Mouse (Mus musculus): ENCODE measurements around the gene Mdm2.
A peak's percentile ranks its signal among the peaks of the same experiment; 100 is the strongest.
"Not testable (repeated sequence)": the region's sequence is repeated elsewhere in the genome, so short reads cannot be mapped to it uniquely, and the experiment has no call there.

Gene Mdm2

GRCm38 (mm10) chr10:117709930-117710603 lies 491 bp downstream of the Mdm2 start:
- peak; percentile 72 for DNase-seq

- no peak for DNase-seq
Observed at GRCm38 (mm10) chr10:117709326-117709830, 1.2 kb downstream of the Mdm2 start.

GRCm38 (mm10) chr10:117708856-117709255 lies 1.7 kb downstream of the Mdm2 start:
- no peak for DNase-seq

GRCm38 (mm10) chr10:117708376-117708775 lies 2.2 kb downstream of the Mdm2 start:
- DNase-seq: no peak

GRCm38 (mm10) chr10:117707114-117707838 lies 3.3 kb downstream of the Mdm2 start:
- no peak for DNase-seq

GRCm38 (mm10) chr10:117706440-117706839 lies 4.1 kb downstream of the Mdm2 start:
- no peak for DNase-seq

GRCm38 (mm10) chr10:117705806-117706205 lies 4.8 kb downstream of the Mdm2 start:
- DNase-seq: no peak

GRCm38 (mm10) chr10:117704964-117705335 lies 5.6 kb downstream of the Mdm2 start:
- no peak for DNase-seq

GRCm38 (mm10) chr10:117704314-117704963 lies 6.1 kb downstream of the Mdm2 start:
- DNase-seq: not testable (repeated sequence)

- DNase-seq: no peak
Observed at GRCm38 (mm10) chr10:117703506-117703905, 7.1 kb downstream of the Mdm2 start.

GRCm38 (mm10) chr10:117702024-117702833 lies 8.3 kb downstream of the Mdm2 start:
- no peak for DNase-seq

GRCm38 (mm10) chr10:117701034-117701829 lies 9.3 kb downstream of the Mdm2 start:
- no peak for DNase-seq

- DNase-seq: no peak
Observed at GRCm38 (mm10) chr10:117700450-117700849, 10.1 kb downstream of the Mdm2 start.

GRCm38 (mm10) chr10:117699914-117700313 lies 10.6 kb downstream of the Mdm2 start:
- no peak for DNase-seq

- DNase-seq: no peak
Observed at GRCm38 (mm10) chr10:117698313-117699138, 12.0 kb downstream of the Mdm2 start.

- DNase-seq: no peak
Observed at GRCm38 (mm10) chr10:117697561-117698115, 12.9 kb downstream of the Mdm2 start.

- DNase-seq: no peak
Observed at GRCm38 (mm10) chr10:117696827-117697560, 13.6 kb downstream of the Mdm2 start.

GRCm38 (mm10) chr10:117696021-117696826 lies 14.3 kb downstream of the Mdm2 start:
- no peak for DNase-seq

GRCm38 (mm10) chr10:117695605-117696004 lies 15.0 kb downstream of the Mdm2 start:
- DNase-seq: no peak
